Mouse (Mus musculus): ENCODE measurements around the gene Zswim8.

GRCm38 (mm10) chr14:20733952-20734774 lies 26.8 kb downstream of the Zswim8 start, which contains the start of gene Ndst2:
- TF ChIP-seq CTCF (IDR thresholded peaks at IDR 0.05; ENCODE audit: low read depth, low read length) (no peak), POLR2A (IDR thresholded peaks at IDR 0.05; ENCODE audit: extremely low read depth, insufficient read depth, low read length) (peak; percentile 68; the same call in 1 of the 2 replicates)

Measured in liver, adult 2 months (tissue).